Mouse (Mus musculus): ENCODE measurements around the gene Pkhd1.

Gene Pkhd1

DNA sequence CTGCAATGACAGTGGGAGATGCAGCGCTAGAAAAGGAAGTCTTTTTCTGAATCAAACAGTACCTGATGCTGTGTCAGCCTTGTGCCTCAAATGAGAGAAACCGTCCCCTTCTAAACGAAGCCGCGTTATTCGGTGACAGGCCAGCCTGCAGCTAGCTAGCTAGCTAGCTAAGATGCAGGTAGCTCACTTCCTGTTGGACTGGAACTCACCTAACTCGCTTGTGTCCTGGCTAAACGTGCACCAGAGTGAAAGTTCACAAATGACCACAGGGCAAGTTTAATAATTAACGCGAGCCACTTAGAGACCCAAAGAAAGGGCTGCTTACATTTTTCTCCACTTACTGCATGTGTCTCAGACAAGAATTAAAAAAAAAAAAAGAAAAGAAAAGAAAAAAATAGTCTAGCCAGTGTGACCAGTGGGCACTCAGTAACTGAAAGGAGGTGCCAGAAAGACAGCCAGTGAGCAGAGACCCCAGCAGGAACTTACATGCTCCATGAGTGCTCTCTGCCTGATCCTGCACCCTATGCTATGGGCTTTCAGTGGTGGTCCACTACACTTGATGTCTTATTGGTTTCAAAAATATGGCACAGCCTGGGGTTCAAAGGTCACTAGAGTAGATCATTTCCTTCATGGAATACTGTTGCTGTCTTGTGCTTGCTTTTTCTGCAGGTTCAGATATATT lies at the start of gene Pkhd1:
Pkhd1 (minus strand) TSS at position 216 of the 682 bp plus-strand sequence.
- Histone ChIP-seq H3K36me3 (ENCODE audit: insufficient read depth, low read length) (no peaks in the 10 kb centered on the region), H3K9me3 (ENCODE audit: low read length) (no peaks in the 10 kb centered on the region), H3K4me3 (replicated peaks; ENCODE audit: low read length) (no peak within 1 kb of the TSS), H3K27me3 (ENCODE audit: insufficient read depth, low read length) (no peaks in the 10 kb centered on the region), H3K4me1 (replicated peaks; ENCODE audit: low read depth, low read length) (no peaks in the 10 kb centered on the region)
- TF ChIP-seq NANOG (IDR thresholded peaks at IDR 0.05; ENCODE audit: borderline replicate concordance, low read length) (no peak), POU5F1 (IDR thresholded peaks at IDR 0.05; ENCODE audit: borderline replicate concordance, low read length) (no peak), CTCF (conservative IDR thresholded peaks at IDR 0.05; ENCODE audit: low read length) (no peak)

DNA sequence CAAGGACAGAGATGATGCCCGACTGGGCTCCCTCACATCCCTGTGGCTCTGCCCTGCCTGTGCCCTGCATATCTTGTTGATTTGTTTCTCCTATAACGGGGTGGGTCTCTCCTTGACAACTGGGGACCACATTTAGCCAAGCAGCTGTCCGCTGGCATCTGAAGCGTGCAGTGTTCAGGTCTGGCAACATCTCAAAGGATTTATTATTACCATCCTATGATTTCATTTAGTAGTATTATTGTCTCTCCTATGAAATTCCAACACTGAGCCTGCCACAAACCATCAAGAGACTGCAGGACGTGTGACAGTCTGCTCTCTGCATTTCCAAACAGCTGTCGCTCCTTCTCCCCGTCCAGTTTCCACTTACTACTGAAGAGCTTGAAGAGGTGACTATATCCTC lies 49.7 kb upstream of the Pkhd1 start:
- no peaks in the 10 kb centered on the region for H3K27me3 ChIP-seq (ENCODE audit: insufficient read depth, low read length)
- TF ChIP-seq NANOG (IDR thresholded peaks at IDR 0.05; ENCODE audit: borderline replicate concordance, low read length) (no peak), CTCF (conservative IDR thresholded peaks at IDR 0.05; ENCODE audit: low read length) (no peak), POU5F1 (IDR thresholded peaks at IDR 0.05; ENCODE audit: borderline replicate concordance, low read length) (no peak)
- H3K9me3 ChIP-seq (ENCODE audit: low read length): no peaks in the 10 kb centered on the region
- H3K36me3 ChIP-seq (ENCODE audit: insufficient read depth, low read length): no peaks in the 10 kb centered on the region
- no peak overlapping the region for H3K4me3 ChIP-seq (replicated peaks; ENCODE audit: low read length)
- H3K4me1 ChIP-seq (replicated peaks; ENCODE audit: low read depth, low read length): no peaks in the 10 kb centered on the region; the same call in 1 of the 2 replicates

DNA sequence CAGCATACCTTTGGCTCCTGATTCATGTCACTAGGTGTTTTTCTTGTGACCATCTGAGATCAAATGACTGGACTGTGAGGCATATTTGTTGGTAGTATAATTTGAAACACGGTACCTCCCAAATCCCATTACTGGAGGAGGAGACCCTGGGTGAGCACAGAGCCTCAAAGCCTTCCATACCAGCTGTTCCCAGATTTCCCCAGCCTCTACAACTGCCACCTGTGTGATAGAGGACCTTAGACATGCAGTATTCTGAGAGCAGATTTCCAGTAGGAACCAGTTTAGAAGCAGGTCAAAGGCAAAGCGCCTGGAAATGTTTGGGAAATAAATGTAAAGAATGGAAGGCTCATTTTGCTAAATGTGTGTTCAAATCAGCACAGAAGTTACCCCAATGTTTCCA lies 48.4 kb upstream of the Pkhd1 start:
- Histone ChIP-seq H3K27me3 (ENCODE audit: insufficient read depth, low read length) (no peaks in the 10 kb centered on the region), H3K4me3 (replicated peaks; ENCODE audit: low read length) (no peak overlapping the region), H3K9me3 (ENCODE audit: low read length) (no peaks in the 10 kb centered on the region), H3K4me1 (replicated peaks; ENCODE audit: low read depth, low read length) (no peaks in the 10 kb centered on the region; the same call in 1 of the 2 replicates), H3K36me3 (ENCODE audit: insufficient read depth, low read length) (no peaks in the 10 kb centered on the region)
- TF ChIP-seq NANOG (IDR thresholded peaks at IDR 0.05; ENCODE audit: borderline replicate concordance, low read length) (no peak), CTCF (conservative IDR thresholded peaks at IDR 0.05; ENCODE audit: low read length) (no peak), POU5F1 (IDR thresholded peaks at IDR 0.05; ENCODE audit: borderline replicate concordance, low read length) (no peak)

DNA sequence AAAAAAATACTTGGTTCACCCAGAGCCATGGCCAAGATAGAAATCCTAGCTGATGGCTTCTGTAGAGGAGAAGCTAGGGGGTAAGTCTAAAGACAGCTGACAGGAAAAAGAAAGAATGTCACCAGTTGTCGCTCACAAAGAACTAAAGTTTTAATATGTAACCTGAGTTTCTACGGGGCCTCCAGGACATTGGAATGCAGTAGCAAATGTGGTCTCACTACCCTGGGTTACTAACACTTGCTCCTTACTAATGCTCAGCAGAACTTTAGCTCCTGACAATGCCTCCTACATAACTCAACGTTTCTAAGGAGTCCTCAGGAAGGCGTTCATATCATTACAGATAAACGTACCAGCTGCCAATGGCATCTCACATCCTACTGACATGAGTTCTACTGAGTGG lies 37.2 kb upstream of the Pkhd1 start:
- H3K4me1 ChIP-seq (replicated peaks; ENCODE audit: low read depth, low read length): no peaks in the 10 kb centered on the region
- no peaks in the 10 kb centered on the region for H3K27me3 ChIP-seq (ENCODE audit: insufficient read depth, low read length)
- H3K36me3 ChIP-seq (ENCODE audit: insufficient read depth, low read length): no peaks in the 10 kb centered on the region
- H3K9me3 ChIP-seq (ENCODE audit: low read length): no peaks in the 10 kb centered on the region
- TF ChIP-seq POU5F1 (IDR thresholded peaks at IDR 0.05; ENCODE audit: borderline replicate concordance, low read length) (no peak), NANOG (IDR thresholded peaks at IDR 0.05; ENCODE audit: borderline replicate concordance, low read length) (no peak), CTCF (conservative IDR thresholded peaks at IDR 0.05; ENCODE audit: low read length) (no peak)
- no peak overlapping the region for H3K4me3 ChIP-seq (replicated peaks; ENCODE audit: low read length)

DNA sequence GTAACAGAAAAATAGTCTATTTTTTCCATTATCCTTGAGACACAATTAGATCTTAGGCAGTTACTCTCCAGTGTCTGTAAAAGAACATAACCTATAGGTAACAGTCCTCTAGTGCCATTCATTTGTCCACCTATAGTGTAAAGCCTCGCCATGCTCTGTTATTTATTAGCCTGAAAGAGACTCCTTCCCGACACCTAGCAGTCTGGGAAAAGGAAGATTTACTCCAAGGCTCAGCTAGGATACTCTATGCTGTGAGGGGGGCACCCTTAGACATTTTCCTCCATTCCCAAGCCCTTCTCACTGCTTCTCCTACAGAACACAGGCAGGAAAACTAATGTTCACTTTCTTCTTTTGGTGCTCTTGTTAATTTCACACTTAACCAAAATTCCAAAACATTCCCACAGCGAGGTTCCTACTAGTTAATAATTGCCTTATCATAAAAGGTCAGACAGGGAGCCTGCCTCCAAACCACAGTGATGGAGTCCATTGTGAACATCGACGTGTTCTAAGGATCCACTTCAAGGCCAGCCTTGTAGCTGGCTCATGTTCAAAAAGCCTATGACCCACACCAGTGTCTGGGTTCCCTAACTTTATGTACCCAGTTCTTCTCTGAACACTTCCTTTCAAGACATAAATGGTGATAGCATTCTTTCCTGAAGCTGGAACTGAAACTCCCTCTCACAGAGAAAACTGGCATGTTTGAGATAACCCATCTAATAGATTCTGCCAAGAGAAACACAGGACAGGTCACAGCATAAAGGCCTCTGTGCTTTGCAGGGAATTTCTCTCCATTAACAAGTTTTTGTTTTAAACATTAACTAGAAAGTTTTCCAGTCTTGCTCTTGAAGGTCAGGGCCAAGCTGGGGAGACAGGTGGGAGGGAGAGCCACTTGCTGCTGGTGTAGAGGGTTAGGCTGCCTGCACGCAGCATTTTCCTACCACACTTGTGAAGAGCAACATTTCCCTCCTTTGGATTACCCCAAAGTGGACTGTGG lies 35.9 kb upstream of the Pkhd1 start:
- no peaks in the 10 kb centered on the region for H3K36me3 ChIP-seq (ENCODE audit: insufficient read depth, low read length)
- H3K9me3 ChIP-seq (ENCODE audit: low read length): peaks cover 3% of the 10 kb centered on the region
- TF ChIP-seq NANOG (IDR thresholded peaks at IDR 0.05; ENCODE audit: borderline replicate concordance, low read length) (no peak), POU5F1 (IDR thresholded peaks at IDR 0.05; ENCODE audit: borderline replicate concordance, low read length) (no peak), CTCF (conservative IDR thresholded peaks at IDR 0.05; ENCODE audit: low read length) (no peak)
- H3K27me3 ChIP-seq (ENCODE audit: insufficient read depth, low read length): no peaks in the 10 kb centered on the region
- no peaks in the 10 kb centered on the region for H3K4me1 ChIP-seq (replicated peaks; ENCODE audit: low read depth, low read length)
- H3K4me3 ChIP-seq (replicated peaks; ENCODE audit: low read length): no peak overlapping the region

DNA sequence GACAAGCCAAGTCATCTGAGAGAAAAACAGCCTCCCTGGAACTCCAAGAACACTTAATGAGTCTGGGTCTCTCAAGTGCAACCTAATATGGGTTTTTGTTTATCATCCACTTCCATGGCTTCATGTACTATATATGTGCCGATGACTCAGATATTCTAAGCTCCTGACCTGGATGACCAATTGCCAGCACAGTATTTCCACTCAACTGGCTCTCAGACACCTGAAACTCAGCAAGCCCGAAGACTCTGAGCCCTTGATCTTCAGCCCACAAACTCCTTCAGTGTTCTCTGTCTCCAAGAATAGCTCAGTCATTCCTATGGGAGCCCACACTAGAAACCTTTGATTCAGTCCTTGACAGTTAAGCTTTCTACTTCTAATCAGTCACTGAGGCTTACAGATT lies 17.0 kb upstream of the Pkhd1 start:
- Histone ChIP-seq H3K4me3 (replicated peaks; ENCODE audit: low read length) (no peak overlapping the region), H3K9me3 (ENCODE audit: low read length) (no peaks in the 10 kb centered on the region), H3K4me1 (replicated peaks; ENCODE audit: low read depth, low read length) (no peaks in the 10 kb centered on the region), H3K36me3 (ENCODE audit: insufficient read depth, low read length) (no peaks in the 10 kb centered on the region), H3K27me3 (ENCODE audit: insufficient read depth, low read length) (no peaks in the 10 kb centered on the region)
- no peak for TF ChIP-seq CTCF (conservative IDR thresholded peaks at IDR 0.05; ENCODE audit: low read length)
- no peak for TF ChIP-seq NANOG (IDR thresholded peaks at IDR 0.05; ENCODE audit: borderline replicate concordance, low read length)
- TF ChIP-seq POU5F1 (IDR thresholded peaks at IDR 0.05; ENCODE audit: borderline replicate concordance, low read length): no peak

DNA sequence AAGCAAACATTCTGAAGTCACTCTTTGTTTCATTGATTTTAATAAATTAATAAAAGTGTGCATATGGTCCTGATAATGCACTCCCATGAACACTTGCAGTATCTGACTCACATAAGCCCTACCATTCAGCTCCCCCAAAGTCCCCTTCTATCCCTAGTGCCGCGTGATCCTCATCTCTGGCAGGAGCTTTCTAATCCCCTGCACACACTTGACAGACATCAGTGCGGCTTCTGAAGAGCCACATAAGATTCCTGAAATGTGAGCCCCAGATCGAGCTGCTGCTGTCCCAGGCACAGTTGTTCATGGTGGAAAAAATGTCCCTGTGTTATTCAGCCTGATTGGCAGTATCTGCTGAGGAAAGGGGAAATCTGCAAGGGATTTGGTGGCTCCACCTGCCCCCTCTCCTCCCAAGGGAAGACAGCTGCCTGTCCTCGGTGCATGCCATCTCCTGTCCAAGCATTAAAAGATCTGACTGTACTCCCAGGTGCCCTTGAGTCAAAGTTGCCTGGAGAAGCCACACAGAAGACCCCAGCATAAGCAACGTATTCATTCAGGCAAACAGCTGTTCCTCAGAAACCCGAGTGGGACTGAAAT lies 15.5 kb upstream of the Pkhd1 start:
- no peak for TF ChIP-seq CTCF (conservative IDR thresholded peaks at IDR 0.05; ENCODE audit: low read length)
- no peak for TF ChIP-seq POU5F1 (IDR thresholded peaks at IDR 0.05; ENCODE audit: borderline replicate concordance, low read length)
- TF ChIP-seq NANOG (IDR thresholded peaks at IDR 0.05; ENCODE audit: borderline replicate concordance, low read length): no peak
- no peaks in the 10 kb centered on the region for H3K36me3 ChIP-seq (ENCODE audit: insufficient read depth, low read length)
- no peak overlapping the region for H3K4me3 ChIP-seq (replicated peaks; ENCODE audit: low read length)
- no peaks in the 10 kb centered on the region for H3K27me3 ChIP-seq (ENCODE audit: insufficient read depth, low read length)
- H3K4me1 ChIP-seq (replicated peaks; ENCODE audit: low read depth, low read length): no peaks in the 10 kb centered on the region
- no peaks in the 10 kb centered on the region for H3K9me3 ChIP-seq (ENCODE audit: low read length)

DNA sequence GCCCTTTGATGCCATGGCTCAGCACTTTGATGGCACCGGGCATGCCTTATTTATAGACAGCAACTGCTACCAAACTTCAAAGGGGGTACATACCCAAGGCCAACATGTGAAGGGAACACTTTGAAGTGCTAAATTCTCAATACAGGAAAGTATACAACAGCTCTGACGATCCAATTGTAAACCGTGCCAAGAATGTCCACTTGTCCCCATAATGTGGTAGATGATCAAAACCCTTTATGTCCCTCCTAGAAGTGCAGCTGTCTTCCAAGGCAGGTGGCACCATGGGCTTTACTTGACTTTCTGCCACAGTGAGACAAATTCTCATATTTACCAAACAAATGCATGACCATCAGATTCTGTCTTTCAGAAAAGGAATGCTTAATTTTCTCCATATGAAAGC lies 6.7 kb upstream of the Pkhd1 start:
- no peak for TF ChIP-seq NANOG (IDR thresholded peaks at IDR 0.05; ENCODE audit: borderline replicate concordance, low read length)
- TF ChIP-seq CTCF (conservative IDR thresholded peaks at IDR 0.05; ENCODE audit: low read length): no peak
- no peak for TF ChIP-seq POU5F1 (IDR thresholded peaks at IDR 0.05; ENCODE audit: borderline replicate concordance, low read length)
- H3K36me3 ChIP-seq (ENCODE audit: insufficient read depth, low read length): no peaks in the 10 kb centered on the region
- H3K4me1 ChIP-seq (replicated peaks; ENCODE audit: low read depth, low read length): no peaks in the 10 kb centered on the region
- no peak overlapping the region for H3K4me3 ChIP-seq (replicated peaks; ENCODE audit: low read length)
- no peaks in the 10 kb centered on the region for H3K27me3 ChIP-seq (ENCODE audit: insufficient read depth, low read length)
- no peaks in the 10 kb centered on the region for H3K9me3 ChIP-seq (ENCODE audit: low read length)
